Mouse (Mus musculus): Measurements from ENCODE around the gene Fbxl13. TPM values are rescaled to one million over a fixed set of nuclear protein-coding genes. Genes with fewer than 3 reads are reported as not detected.
"Not testable (repeated sequence)": the region's sequence is repeated elsewhere in the genome, so short reads cannot be mapped to it uniquely, and the experiment has no call there.

Fbxl13 gene
- polyA plus RNA-seq, 1 experiment from 2014 or later = 0.35 TPM

- Histone ChIP-seq H3K4me3 (ENCODE audit: low read depth, low read length) (peak overlapping the region; percentile 74), H3K4me2 (ENCODE audit: low read length) (peak overlapping the region; percentile 75), H3K27me3 (replicated peaks; ENCODE audit: control insufficient read depth, insufficient read depth, low read length) (no peaks in the 10 kb centered on the region), H3K4me1 (replicated peaks; ENCODE audit: control insufficient read depth, insufficient read depth, low read length) (peaks cover 6% of the 10 kb centered on the region; the same call in 1 of the 2 replicates), H3K36me3 (ENCODE audit: control insufficient read depth, insufficient read depth, low read length) (peaks cover 31% of the 10 kb centered on the region), H3K9ac (ENCODE audit: low read length) (peak overlapping the region; percentile 54), H3K27ac (ENCODE audit: low read depth) (peak overlapping the region; percentile 82), H3K9me3 (ENCODE audit: control insufficient read depth, low read length) (no peaks in the 10 kb centered on the region)
- peak; percentile 29; the same call in 1 of the 2 replicates for ATAC-seq (replicated peaks; ENCODE audit: low FRiP score, low TSS enrichment, low read depth)
- no peak for DNase-seq (ENCODE audit: low spot score)
- under 1% methylated on average over 25 of the region's 25 CpGs for WGBS
Measured at GRCm38 (mm10) chr5:21646133-21646491, 678 bp upstream of the Fbxl13 start.

- peaks cover 20% of the 10 kb centered on the region for H3K36me3 ChIP-seq (ENCODE audit: control insufficient read depth, insufficient read depth, low read length)
- H3K27me3 ChIP-seq (replicated peaks; ENCODE audit: control insufficient read depth, insufficient read depth, low read length) = no peaks in the 10 kb centered on the region
- peak overlapping the region; percentile 42 for H3K4me2 ChIP-seq (ENCODE audit: low read length)
- H3K9ac ChIP-seq (ENCODE audit: low read length) = no peak overlapping the region
- ATAC-seq (replicated peaks; ENCODE audit: low FRiP score, low TSS enrichment, low read depth) = peak; percentile 3; the same call in 1 of the 2 replicates
- no peak overlapping the region for H3K27ac ChIP-seq (ENCODE audit: low read depth)
- DNase-seq (ENCODE audit: low spot score) = no peak
- H3K4me3 ChIP-seq (ENCODE audit: low read depth, low read length) = peak overlapping the region; percentile 74
- WGBS = 15% methylated on average over 14 of the region's 14 CpGs
- no peaks in the 10 kb centered on the region for H3K9me3 ChIP-seq (ENCODE audit: control insufficient read depth, low read length)
- H3K4me1 ChIP-seq (replicated peaks; ENCODE audit: control insufficient read depth, insufficient read depth, low read length) = peaks cover 6% of the 10 kb centered on the region; the same call in 1 of the 2 replicates
Measured at GRCm38 (mm10) chr5:21644891-21645438, 469 bp downstream of the Fbxl13 start.

GRCm38 (mm10) chr5:21643606-21644005 is 1.8 kb downstream of the Fbxl13 start:
- Histone ChIP-seq H3K27ac (ENCODE audit: low read depth) (no peak overlapping the region), H3K36me3 (ENCODE audit: control insufficient read depth, insufficient read depth, low read length) (peaks cover 6% of the 10 kb centered on the region), H3K9ac (ENCODE audit: low read length) (no peak overlapping the region), H3K4me2 (ENCODE audit: low read length) (no peak overlapping the region), H3K27me3 (replicated peaks; ENCODE audit: control insufficient read depth, insufficient read depth, low read length) (no peaks in the 10 kb centered on the region), H3K9me3 (ENCODE audit: control insufficient read depth, low read length) (no peaks in the 10 kb centered on the region), H3K4me3 (ENCODE audit: low read depth, low read length) (no peak overlapping the region), H3K4me1 (replicated peaks; ENCODE audit: control insufficient read depth, insufficient read depth, low read length) (peaks cover 6% of the 10 kb centered on the region; the same call in 1 of the 2 replicates)
- no peak for DNase-seq (ENCODE audit: low spot score)
- 24% methylated on average over 1 of the region's 1 CpGs for WGBS
- ATAC-seq (replicated peaks; ENCODE audit: low FRiP score, low TSS enrichment, low read depth) = no peak

GRCm38 (mm10) chr5:21640961-21641360 is 4.5 kb downstream of the Fbxl13 start:
- WGBS = 0% methylated on average over 1 of the region's 1 CpGs
- Histone ChIP-seq H3K4me1 (replicated peaks; ENCODE audit: control insufficient read depth, insufficient read depth, low read length) (no peaks in the 10 kb centered on the region), H3K9me3 (ENCODE audit: control insufficient read depth, low read length) (no peaks in the 10 kb centered on the region), H3K27me3 (replicated peaks; ENCODE audit: control insufficient read depth, insufficient read depth, low read length) (no peaks in the 10 kb centered on the region), H3K9ac (ENCODE audit: low read length) (no peak overlapping the region), H3K4me3 (ENCODE audit: low read depth, low read length) (no peak overlapping the region), H3K4me2 (ENCODE audit: low read length) (no peak overlapping the region), H3K36me3 (ENCODE audit: control insufficient read depth, insufficient read depth, low read length) (no peaks in the 10 kb centered on the region), H3K27ac (ENCODE audit: low read depth) (no peak overlapping the region)
- ATAC-seq (replicated peaks; ENCODE audit: low FRiP score, low TSS enrichment, low read depth) (no peak), DNase-seq (ENCODE audit: low spot score) (peak; percentile 79)

- DNase-seq (ENCODE audit: low spot score) (no peak), ATAC-seq (replicated peaks; ENCODE audit: low FRiP score, low TSS enrichment, low read depth) (no peak)
- Histone ChIP-seq H3K9ac (ENCODE audit: low read length) (no peak overlapping the region), H3K4me2 (ENCODE audit: low read length) (no peak overlapping the region), H3K4me1 (replicated peaks; ENCODE audit: control insufficient read depth, insufficient read depth, low read length) (no peaks in the 10 kb centered on the region), H3K9me3 (ENCODE audit: control insufficient read depth, low read length) (no peaks in the 10 kb centered on the region), H3K4me3 (ENCODE audit: low read depth, low read length) (no peak overlapping the region), H3K27me3 (replicated peaks; ENCODE audit: control insufficient read depth, insufficient read depth, low read length) (no peaks in the 10 kb centered on the region), H3K27ac (ENCODE audit: low read depth) (no peak overlapping the region), H3K36me3 (ENCODE audit: control insufficient read depth, insufficient read depth, low read length) (no peaks in the 10 kb centered on the region)
Measured at GRCm38 (mm10) chr5:21625916-21626315, 19.5 kb downstream of the Fbxl13 start.

GRCm38 (mm10) chr5:21616450-21617009 is 28.9 kb downstream of the Fbxl13 start:
- no peaks in the 10 kb centered on the region for H3K9me3 ChIP-seq (ENCODE audit: control insufficient read depth, low read length)
- no peak for DNase-seq (ENCODE audit: low spot score)
- H3K4me2 ChIP-seq (ENCODE audit: low read length) = no peak overlapping the region
- H3K36me3 ChIP-seq (ENCODE audit: control insufficient read depth, insufficient read depth, low read length) = no peaks in the 10 kb centered on the region
- no peak overlapping the region for H3K9ac ChIP-seq (ENCODE audit: low read length)
- no peak overlapping the region for H3K27ac ChIP-seq (ENCODE audit: low read depth)
- H3K4me1 ChIP-seq (replicated peaks; ENCODE audit: control insufficient read depth, insufficient read depth, low read length) = no peaks in the 10 kb centered on the region
- ATAC-seq (replicated peaks; ENCODE audit: low FRiP score, low TSS enrichment, low read depth) = no peak
- H3K4me3 ChIP-seq (ENCODE audit: low read depth, low read length) = no peak overlapping the region
- WGBS = 69% methylated on average over 3 of the region's 3 CpGs
- H3K27me3 ChIP-seq (replicated peaks; ENCODE audit: control insufficient read depth, insufficient read depth, low read length) = no peaks in the 10 kb centered on the region

GRCm38 (mm10) chr5:21614299-21614698 is 31.1 kb downstream of the Fbxl13 start:
- H3K27ac ChIP-seq (ENCODE audit: low read depth); H3K4me3 ChIP-seq (ENCODE audit: low read depth, low read length); ATAC-seq (replicated peaks; ENCODE audit: low FRiP score, low TSS enrichment, low read depth); H3K4me2 ChIP-seq (ENCODE audit: low read length); H3K27me3 ChIP-seq (replicated peaks; ENCODE audit: control insufficient read depth, insufficient read depth, low read length); H3K36me3 ChIP-seq (ENCODE audit: control insufficient read depth, insufficient read depth, low read length); H3K9ac ChIP-seq (ENCODE audit: low read length); H3K4me1 ChIP-seq (replicated peaks; ENCODE audit: control insufficient read depth, insufficient read depth, low read length); DNase-seq (ENCODE audit: low spot score); H3K9me3 ChIP-seq (ENCODE audit: control insufficient read depth, low read length): not testable (repeated sequence)
- 95% methylated on average over 11 of the region's 11 CpGs for WGBS

- H3K4me1 ChIP-seq (replicated peaks; ENCODE audit: control insufficient read depth, insufficient read depth, low read length) = no peaks in the 10 kb centered on the region
- 60% methylated on average over 3 of the region's 3 CpGs for WGBS
- no peak overlapping the region for H3K4me3 ChIP-seq (ENCODE audit: low read depth, low read length)
- no peak for ATAC-seq (replicated peaks; ENCODE audit: low FRiP score, low TSS enrichment, low read depth)
- no peaks in the 10 kb centered on the region for H3K36me3 ChIP-seq (ENCODE audit: control insufficient read depth, insufficient read depth, low read length)
- DNase-seq (ENCODE audit: low spot score) = no peak
- H3K4me2 ChIP-seq (ENCODE audit: low read length) = no peak overlapping the region
- H3K9ac ChIP-seq (ENCODE audit: low read length) = no peak overlapping the region
- no peak overlapping the region for H3K27ac ChIP-seq (ENCODE audit: low read depth)
- no peaks in the 10 kb centered on the region for H3K27me3 ChIP-seq (replicated peaks; ENCODE audit: control insufficient read depth, insufficient read depth, low read length)
- H3K9me3 ChIP-seq (ENCODE audit: control insufficient read depth, low read length) = no peaks in the 10 kb centered on the region
Measured at GRCm38 (mm10) chr5:21610996-21611395, 34.4 kb downstream of the Fbxl13 start.
